Mouse (Mus musculus) kidney, postnatal 4 days (tissue): Measurements from ENCODE around the gene Zc3h6.
A peak's percentile ranks its signal among the peaks of the same experiment; 100 is the strongest.
"Not testable (repeated sequence)": the region's sequence is repeated elsewhere in the genome, so short reads cannot be mapped to it uniquely, and the experiment has no call there.

Experiments
- DNase-seq, 2 experiments: peaks; one replicate each; pipeline ENCODE4 v3.0.0; 2021; ENCODE audit warnings: mixed read lengths in 2 of 2

Gene Zc3h6

DNA sequence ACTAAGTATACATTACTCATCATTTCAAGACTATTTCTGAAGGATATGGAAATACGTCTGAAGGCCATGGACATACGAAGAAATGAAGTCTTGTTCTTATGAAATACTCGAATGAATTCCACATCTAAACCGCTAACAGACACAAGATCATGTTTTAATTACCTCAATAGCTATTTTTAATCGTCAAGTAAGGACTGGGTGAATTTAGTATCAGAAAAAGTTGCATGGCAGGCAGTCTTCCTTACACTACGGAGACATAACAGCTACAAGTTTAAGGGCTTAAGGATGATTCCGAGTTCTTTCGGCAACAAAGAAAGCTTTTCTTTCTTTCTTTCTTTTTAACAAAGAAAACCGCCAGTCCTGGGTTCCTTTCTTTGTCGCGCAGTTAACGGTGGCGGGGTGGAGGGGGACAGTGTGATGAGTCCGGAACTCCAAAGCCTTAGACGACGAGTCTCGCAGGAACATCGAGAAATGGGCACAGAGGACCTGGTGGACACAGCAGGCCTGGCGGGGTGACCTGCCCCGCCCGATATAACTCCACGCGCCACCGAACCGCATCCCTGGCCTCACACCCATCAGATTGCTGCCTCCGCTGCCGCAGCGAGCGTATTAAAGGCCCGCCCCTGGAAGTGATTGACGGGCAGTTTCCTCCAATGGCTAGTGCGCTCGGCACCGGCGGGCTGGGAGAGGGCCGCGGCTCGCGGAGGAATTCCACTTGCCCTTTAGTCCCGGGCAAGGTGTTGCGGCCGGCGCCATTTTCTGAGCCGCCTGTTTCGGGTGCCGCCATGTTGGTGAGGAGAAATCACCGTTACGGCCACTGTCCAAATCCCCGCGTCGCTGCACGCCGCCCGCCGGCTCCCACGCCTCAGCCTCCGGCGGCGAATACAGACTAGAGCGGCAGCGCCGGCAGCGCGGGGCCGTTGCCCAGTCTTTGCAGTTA, at the start of gene Zc3h6:
Gene Zc3h6, plus strand, starts transcription at position 762 of the 940 bp plus-strand sequence.
- peak; percentile 99 for DNase-seq

DNA sequence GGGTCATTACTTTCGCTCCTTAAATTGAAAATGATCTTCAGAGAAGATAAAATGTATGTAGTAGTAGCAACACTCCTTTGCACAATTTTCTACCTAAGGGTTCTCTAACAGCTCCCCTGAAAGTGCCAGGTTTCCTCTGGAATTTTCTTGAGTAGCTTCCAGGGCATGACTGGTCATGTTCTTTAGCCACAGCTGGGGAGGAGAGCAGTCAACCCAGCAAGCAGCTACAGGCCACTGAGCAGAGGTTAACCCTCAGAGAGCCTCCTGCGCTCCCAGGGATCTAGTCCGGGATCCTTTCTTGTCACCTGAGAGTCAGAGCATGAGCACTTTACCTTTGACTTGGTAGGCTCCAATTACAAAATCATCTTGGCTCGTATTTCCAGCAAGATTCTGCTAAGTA, 42.4 kb upstream of the Zc3h6 start:
- DNase-seq, result no peak

DNA sequence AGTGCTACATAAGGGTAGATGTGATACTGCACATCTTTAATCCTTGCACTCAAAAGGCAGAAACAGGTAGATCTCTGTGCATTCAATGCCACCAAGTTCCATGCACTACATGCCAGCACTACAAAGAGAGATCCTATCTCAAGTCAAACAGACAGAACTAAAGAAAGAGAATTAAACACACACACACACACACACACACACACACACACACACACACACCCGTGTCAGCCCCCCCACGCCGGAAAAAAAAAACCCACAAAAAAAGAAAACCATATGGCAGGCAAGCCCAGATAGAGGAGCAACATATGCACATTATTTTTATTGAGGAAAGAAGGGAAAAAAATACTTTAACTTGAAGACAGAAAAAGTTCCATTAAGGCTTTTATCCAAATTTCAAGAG, 38.8 kb upstream of the Zc3h6 start:
- no peak for DNase-seq

DNA sequence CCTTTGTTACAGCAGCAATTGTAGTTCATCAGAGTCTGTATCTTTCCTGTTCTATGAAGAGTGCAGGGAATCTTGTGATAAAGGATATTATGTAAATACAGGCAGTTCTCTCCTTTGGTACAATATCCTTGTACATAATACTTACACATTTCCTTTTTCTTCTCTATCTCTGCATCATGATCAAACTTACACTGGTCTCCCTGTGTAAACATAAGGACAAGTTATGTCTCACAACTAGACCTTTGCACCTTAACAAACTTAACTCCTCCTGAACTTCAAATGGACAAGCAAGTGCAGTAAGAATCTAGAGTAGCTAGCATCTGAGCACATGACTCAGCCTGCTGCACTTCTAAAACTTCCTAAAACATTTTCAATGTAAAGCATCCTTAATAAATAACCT, 36.5 kb upstream of the Zc3h6 start:
- no peak for DNase-seq

DNA sequence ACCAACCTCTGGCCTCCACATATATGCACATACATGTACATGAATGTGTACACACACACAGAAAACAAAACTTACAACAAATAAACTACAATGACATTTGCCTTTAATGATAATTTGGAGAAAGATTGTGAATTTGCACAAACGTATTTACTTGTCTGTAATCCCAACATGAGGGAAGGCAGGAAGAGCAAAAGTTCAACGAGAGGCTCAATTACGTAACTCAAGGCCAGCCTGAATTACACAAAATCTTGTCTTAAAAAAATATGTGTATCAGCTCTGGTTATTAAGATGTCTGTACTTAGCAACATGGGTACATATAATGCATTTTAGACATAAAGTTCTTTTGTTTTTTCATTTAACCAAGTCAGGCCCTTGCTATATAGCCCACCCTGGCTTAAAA, 30.9 kb upstream of the Zc3h6 start:
- DNase-seq, result no peak

DNA sequence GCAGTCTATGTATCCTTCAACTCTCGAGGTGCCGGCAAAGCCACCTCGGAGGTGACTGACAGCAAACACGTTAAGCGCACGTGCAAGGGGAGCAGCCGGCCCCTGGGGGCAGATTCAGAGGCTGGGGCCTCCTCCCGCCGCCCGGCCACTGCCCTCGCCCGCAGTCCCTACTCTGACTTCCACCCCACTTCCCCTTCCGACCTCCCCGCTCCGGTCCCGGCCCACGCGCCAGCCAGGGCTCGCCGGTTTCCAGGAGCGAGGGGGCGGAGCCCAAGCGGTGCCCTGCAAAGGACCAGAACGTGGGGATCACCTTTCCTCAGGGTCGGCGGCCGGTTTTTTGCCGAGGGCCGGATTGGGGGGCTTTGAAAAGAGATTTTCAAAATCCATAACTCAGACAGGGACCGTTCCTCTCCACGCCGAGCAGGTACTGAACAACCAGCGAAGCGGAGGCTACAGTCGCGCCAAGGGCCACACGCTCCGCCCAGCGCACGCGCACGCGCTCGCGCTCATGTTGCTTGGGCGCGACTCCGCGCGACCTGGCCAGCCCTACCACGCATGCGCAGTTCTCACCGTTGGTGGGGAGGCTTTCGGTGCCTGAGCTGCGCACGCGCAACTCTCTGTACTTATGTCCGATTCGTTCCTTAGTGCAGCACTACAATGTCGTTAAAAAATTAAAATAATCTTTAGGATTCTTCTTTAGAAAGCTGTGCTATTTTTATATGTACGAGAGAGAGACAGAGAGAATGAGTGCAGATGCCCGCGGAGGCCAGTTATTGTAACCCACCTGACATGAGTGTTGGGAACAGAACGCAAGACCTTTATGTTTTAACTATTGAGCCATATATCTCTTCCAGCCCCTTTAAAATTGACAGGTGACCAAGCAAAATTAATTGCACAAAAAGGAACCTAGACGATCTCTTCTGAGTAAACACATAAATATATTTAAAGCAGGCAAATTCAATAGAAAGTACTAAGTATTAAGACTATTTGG, 23.4 kb upstream of the Zc3h6 start, which contains the start of gene Zc3h8:
Gene Zc3h8, minus strand, starts transcription at position 540 of the 991 bp plus-strand sequence.
- peak; percentile 98 for DNase-seq

DNA sequence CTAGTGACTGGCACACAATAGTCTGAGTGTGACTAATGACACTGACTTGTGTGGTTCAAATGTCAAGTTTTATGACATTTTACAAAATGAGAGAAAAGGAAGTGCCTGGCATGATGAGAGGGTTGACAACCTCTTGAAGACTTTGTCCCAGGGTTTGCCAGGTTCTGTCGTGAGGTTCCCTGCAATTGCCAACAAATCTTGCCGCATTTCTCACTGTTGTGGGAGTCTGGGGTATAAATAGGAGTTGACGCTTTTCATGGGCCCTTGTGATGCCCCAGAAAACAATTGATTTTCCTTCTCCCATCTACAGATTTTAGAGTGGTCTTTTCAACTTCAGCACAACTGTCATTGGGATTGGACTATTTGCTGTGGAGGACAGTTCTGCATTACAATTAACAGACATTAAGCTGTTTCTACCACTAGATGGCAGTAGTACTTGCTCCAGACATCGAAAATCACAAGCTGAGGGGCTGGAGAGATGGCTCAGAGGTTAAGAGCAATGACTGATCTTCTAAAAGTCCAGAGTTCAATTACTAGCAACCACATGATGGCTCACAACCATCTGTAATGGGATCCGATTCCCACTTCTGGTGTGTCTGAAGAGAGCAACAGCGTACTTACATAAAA, 19.1 kb upstream of the Zc3h6 start:
- peak in 1 of 2 experiments; percentile 34 for DNase-seq

DNA sequence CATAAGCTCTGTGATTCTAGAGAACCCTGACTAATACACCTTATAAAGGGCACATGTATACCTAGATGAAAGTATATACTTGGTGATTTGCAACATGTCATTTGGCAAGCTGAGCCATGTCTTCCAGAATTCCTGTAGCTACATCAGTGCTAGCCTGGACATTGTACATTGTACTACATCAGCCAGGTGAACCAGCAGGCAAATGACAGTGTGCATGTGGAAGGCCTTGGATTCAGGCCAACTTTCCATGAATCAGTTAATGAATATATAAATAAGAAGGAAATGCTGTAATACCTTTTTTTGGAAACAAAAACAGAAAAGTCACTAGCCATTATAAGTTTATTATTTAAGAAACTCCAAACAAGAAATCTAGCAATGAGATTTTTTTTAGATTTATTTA, 13.0 kb upstream of the Zc3h6 start:
- no peak for DNase-seq

DNA sequence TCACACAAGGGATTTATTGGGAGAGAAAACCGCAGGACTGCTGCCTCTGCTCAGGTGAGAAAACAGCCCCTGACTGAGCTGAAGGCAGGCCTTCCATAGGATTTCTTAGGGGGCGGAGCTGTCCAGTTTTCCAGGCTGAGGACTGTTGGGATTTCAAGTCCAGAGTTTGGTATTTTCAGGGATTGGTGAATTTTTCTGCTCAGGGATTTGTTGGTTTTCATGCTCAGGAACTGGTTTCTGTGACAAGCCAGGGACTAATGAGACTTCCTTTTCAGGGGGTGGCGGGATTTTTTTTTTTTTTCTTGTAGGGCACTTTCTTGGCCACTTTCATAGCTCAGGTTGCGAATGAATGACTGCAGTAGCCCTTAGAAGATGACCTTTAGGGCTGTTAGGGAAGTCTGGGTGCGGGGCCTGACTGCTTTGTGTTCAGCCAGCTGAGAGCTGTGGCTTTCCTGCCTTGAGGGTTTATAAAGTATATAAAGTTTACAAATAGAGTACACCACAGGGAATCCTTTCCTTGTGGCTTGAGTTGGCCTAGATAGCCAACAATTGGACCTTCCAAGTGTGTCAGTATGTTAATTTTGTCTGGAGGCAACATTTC, 1.6 kb upstream of the Zc3h6 start:
- peak in 1 of 2 experiments; percentile 29 for DNase-seq

DNA sequence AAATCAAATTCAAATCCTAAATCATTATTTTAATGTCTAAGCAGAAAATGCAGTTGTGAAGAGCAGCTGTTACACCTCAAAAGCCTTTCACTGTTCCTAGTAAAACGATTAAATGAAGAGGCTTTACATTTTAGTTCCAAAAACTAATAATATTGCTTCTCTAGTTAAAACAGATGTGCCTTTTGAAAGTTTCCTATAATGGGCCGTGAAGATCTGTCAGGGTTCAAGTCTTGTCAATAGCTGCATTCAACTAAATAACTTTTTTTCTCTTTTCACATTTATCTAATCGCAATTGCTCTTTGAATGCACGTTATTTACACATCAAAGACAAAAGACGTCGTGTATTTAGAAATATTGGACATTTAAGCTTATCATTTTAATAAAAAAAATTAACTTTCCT, 966 bp upstream of the Zc3h6 start:
- DNase-seq, result no peak

DNA sequence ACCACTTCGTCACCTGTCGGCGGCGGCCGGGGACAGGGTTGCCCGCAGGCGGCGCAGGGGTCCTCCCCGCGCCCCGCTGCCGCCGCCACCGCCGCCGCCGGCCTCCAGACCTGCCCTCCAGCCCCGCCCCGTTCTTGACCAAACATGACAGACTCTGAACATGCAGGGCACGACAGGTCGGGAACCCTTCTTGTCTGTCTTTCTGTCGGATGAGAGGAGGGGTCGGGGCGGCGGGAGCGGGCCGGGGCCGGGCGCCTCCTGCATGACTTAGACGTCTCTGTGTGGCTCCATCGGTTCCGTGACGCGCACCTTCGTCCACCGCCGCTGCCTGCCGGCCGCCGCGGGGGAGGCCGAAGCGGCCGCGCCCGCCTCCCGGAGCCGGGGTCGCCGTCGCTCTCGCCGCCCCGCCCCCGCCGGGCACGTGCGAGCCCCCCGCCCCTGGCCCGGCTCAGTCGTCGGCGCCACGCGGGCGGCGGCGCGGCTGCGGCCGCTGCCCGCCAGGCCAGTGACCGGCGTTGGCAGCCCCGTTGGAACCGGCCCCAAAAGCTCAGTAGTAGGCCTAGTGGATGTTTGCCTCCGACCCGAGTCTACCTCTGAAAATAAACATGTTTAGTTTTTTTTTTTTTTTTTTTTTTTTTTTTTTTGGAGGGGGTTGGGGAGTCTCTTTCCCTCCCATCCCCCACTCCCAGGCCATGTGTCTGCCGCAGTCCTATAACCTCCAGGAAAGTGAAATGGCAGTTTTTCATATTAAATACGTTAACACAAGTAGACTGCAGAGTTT, 649 bp downstream of the Zc3h6 start, which contains the start of gene Gm10762:
Gene Gm10762, minus strand, starts transcription at position 65 of the 781 bp plus-strand sequence.
- DNase-seq, result peak; percentile 86 to 91

DNA sequence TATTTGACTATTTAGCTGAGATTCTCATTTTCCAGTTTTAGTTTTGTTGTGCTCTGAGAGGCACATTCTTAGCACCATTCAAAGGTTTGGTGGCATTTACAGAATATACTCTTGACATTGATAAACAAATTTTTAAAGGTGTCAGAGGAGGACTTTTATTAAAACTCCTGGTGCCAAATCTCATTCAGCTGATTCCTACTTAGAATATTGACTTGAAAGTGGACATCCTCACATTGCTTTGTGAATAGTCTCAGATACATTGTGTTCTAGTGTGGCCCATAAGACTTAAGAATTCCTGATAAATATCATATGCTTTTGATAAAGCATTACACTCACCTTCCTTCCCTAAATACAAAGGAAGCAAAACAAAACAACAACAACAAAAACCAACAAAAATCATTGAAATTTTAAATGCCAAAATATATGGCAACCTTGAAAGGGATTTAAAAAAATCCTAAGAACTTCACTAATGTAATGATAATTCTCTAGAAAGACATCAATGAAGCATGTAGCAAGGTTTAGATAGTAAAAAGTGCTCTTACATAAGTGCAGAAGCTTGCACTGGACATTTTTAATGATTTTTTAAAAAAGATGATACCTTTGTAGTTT, 1.4 kb downstream of the Zc3h6 start:
- no peak for DNase-seq

DNA sequence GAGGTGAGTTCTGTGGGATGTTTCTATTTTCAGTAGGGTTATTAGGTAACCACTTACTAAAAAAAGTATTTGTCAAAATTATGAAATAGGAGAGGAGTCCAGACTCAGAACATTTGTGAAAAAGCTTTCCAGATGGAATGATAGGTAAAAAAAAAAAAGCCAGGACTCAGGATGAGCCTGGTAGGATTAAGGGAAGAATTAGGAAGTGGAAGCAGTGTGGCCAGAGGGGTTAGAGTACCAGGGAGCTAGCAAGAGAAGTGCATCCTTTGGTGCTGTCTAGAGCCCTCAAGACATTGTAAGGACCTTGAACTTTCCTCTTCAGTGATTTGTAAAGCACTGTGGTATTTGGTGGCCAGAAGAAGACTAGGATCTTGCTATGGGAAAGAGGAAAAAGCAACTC, 5.1 kb downstream of the Zc3h6 start:
- no peak for DNase-seq

DNA sequence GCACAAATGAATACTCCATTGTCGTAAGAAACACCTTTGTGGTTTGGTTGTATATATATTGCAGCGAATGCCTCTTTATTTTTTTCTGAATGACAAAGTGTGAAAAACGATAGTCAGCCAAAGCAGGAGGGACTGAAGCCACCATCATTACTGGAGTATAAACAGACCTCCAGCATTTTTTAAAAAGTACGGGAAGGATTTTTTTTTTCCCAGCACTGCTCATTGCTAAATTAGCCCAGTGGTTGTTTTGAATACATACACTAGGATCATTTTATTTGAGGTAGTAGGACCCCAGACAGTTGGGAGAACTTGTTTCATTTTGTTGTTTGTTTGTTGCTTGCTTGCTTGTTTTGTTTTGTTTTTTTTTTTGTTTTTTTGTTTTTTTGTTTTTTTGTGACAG, 8.4 kb downstream of the Zc3h6 start:
- no peak for DNase-seq

DNA sequence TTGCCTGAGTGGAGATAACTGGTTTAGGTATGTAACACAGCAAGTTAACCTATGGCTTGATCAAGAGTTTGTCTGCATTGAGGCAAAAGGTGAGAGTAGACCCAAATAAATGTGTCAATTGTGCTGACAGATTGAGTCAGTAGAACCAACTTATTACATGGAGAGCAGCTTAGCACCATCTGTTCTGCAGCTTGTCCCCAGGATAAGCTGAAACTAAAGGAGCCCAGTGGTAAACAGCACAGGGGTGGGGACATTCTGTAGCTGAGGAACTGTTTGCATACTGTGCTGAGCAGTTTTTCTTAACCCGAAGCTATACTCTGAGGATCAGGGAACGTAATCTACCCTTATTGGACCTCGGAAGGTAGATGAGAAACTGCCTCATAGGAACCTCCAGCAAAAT, 17.5 kb downstream of the Zc3h6 start:
- DNase-seq, result no peak

DNA sequence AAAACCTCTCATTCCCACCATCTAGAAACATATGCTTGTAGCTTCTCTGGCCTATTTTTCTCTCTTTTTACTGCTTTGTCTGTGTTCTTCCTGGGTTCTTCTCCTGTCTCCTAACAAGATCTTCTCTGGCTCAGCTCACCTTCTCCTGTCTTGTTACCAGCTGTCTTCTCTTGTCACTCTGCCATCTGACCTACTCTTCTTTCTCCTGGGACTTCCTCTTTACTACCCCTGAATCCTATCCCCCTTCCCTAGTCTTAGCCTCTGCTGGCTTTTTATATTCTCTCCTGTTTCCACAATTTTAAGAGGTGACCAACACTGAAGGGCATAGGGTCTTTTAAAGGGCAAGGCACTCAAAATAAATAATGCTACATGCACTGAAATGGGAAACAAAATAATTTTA, 37.7 kb downstream of the Zc3h6 start:
- no peak for DNase-seq

DNA sequence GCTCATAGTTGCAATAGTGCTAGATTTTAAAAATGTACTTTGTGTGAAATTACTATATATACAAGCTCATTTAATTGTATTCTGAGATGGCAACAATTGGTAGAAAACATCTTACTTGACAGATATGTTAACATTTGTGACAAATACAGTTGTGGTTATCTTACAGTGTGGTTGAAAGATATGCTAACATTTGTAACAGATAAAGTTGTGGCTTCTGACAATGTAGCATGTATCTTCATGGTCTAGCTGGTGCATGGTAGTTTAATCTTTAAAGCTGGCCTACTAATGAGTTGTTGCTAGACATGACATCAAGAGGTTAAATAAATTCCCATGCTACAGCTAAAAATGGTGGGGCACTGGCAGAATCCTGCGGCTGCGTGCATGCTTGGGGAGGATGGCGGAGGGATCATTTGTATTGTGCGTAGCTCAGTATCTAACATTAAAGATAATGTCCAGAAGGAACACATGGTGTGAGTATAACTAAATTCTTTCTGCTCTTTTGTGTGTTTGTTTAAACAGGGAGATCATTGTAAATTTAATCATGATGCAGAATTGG, 39.1 kb downstream of the Zc3h6 start:
- no peak for DNase-seq

DNA sequence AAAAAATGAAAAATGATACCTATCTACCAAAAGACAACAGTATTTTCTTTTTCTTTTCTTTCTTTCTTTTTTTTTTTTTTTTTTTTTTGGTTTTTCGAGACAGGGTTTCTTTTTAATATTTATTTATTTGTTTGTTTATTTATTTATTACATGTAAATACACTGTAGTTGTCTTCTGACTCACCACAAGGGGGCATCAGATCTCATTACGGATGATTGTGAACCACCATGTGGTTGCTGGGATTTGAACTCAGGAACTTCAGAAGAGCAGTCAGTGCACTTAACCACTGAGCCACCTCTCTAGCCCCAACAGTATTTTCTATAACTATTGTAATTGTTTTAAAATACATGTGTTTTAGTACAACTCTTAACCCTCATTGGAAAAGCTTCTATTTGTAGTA, 41.7 kb downstream of the Zc3h6 start:
- DNase-seq, result not testable (repeated sequence)

DNA sequence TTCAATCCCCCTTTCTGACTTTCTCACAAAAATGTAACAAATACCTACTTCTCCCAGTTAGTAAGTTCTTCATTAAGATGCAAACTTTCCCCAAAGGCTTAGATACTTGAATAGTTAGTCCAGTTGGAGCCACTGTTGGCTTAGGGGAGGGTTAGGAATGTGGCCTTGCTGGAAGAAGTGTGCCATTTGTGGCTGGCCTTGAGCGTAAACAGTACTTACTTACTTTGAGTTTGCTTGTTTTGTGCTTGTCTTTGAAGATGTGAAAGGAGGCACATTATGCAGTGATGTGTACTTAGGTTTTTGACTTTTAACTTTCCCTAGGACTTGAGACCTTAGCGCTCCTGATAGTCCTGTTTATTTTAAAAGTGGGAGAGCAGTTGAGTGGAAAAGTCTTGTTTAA, 52.9 kb downstream of the Zc3h6 start:
- no peak for DNase-seq

DNA sequence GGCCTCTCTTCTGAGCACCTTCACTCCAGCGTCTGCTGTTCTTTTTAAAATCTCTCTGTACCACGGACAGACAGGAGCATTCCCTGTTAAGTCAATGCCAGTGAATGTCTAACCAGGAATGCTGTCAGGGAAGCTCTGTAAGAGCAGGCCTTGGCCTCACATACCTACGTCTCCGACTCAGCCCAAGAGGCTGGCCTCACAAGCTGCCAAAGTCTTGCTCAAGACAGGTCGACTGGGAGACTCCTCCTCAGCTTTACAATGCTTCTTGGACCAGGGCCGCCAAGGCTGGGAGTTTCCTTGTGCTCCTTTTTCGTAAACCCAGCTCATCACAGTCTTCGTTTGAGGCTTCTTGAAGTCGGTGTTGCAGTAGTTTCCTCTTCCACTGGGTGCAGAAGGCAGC, 57.6 kb downstream of the Zc3h6 start:
- DNase-seq, result no peak

DNA sequence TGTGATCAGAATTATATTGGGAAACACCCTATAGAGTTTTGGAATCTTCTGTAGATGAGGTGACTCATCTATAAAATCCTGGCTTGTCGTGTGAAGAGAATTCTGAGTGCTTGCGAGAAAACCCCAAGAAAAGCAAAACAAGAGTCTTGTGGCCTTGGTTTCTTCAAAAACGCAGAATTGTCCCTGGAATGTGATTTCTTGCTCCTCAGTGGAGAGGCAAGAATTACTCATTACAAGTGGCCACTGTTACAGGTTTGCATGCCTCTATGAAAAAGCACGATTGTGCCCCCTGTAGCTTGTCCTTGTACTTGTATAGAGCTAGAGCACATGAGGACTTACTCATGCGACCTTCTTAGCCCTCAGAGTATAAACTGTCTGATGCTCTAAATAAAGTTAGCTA, 68.2 kb downstream of the Zc3h6 start:
- DNase-seq, result no peak
